Mouse (Mus musculus) CH12.LX (cell line): ENCODE results near the gene Mfsd11. TPM values are rescaled to one million over a fixed set of nuclear protein-coding genes. Genes with fewer than 3 reads are reported as not detected.
"Not testable (repeated sequence)": the region's sequence is repeated elsewhere in the genome, so short reads cannot be mapped to it uniquely, and the experiment has no call there.

Source experiments
- DNase-seq: peaks from one replicate; pipeline ENCODE4 v3.0.0-alpha.2; 2013; ENCODE audit errors: extremely low read depth
- H3K27ac ChIP-seq: 2 replicates; pipeline ENCODE4 v1.5.1; 2012; ENCODE audit warnings: low read depth, mild to moderate bottlenecking, control low read depth, moderate library complexity; ENCODE audit not compliant: insufficient read depth
- H3K27me3 ChIP-seq: replicated peaks from 2 replicates; pipeline ENCODE3; 2012; ENCODE audit warnings: inconsistent platforms
- H3K36me3 ChIP-seq, 2 experiments: replicated peaks in 1 of 2; 2 replicates each; pipeline versions ENCODE3 to v1.6.1; 2012; ENCODE audit warnings: inconsistent platforms in 1 of 2, low read length in 1 of 2, mild to moderate bottlenecking in 1 of 2, mixed read lengths in 1 of 2, moderate library complexity in 1 of 2; ENCODE audit not compliant: control insufficient read depth in 1 of 2, insufficient read depth in 1 of 2
- H3K4me1 ChIP-seq, 2 experiments: 2 replicates each; pipeline ENCODE4 v1.6.1; 2012; ENCODE audit warnings: inconsistent platforms in 1 of 2, moderate library complexity in 1 of 2; ENCODE audit not compliant: insufficient read depth in 2 of 2, control insufficient read depth in 1 of 2
- H3K4me2 ChIP-seq: 2 replicates; pipeline ENCODE4 v1.6.1; 2012; ENCODE audit warnings: low read depth, mild to moderate bottlenecking, control low read depth; ENCODE audit not compliant: poor library complexity, insufficient read depth, severe bottlenecking
- H3K4me3 ChIP-seq, 3 experiments: fragments of 150-350 bp in 1 of 3; sonication (generic) in 1 of 3; replicated peaks in 1 of 3; 2 replicates each; pipeline versions ENCODE3 to v1.5.1; 2011 to 2012; ENCODE audit warnings: low read depth in 2 of 3, low read length in 2 of 3, mild to moderate bottlenecking in 2 of 3, moderate library complexity in 2 of 3, control low read depth in 1 of 3, improper control_type of control experiment in 1 of 3, inconsistent platforms in 1 of 3, mixed read lengths in 1 of 3; ENCODE audit not compliant: poor library complexity in 1 of 3
- H3K79me2 ChIP-seq: replicated peaks from 2 replicates; pipeline ENCODE4 v1.6.1; 2012; ENCODE audit warnings: mild to moderate bottlenecking, moderate library complexity; ENCODE audit not compliant: control insufficient read depth, poor library complexity, insufficient read depth, severe bottlenecking; ENCODE audit errors: extremely low read depth
- H3K9ac ChIP-seq: 2 replicates; pipeline ENCODE4 v1.6.1; 2012; ENCODE audit warnings: low read depth, mild to moderate bottlenecking, control low read depth, moderate library complexity; ENCODE audit not compliant: insufficient read depth
- H3K9me3 ChIP-seq: replicated peaks from 2 replicates; pipeline ENCODE3; 2012; ENCODE audit warnings: low read length, inconsistent platforms, mixed read lengths
- BHLHE40 ChIP-seq: IDR thresholded peaks from 2 replicates; pipeline ENCODE4 v1.6.1; 2011; ENCODE audit warnings: mild to moderate bottlenecking, low read depth, low read length, improper control_type of control experiment
- ELF1 ChIP-seq: IDR thresholded peaks from 2 replicates; pipeline ENCODE4 v1.6.1; 2014; ENCODE audit warnings: low read depth, mild to moderate bottlenecking, inconsistent platforms, low read length, improper control_type of control experiment
- EP300 ChIP-seq: IDR thresholded peaks from 2 replicates; pipeline ENCODE4 v1.6.1; 2011; ENCODE audit warnings: low read length, improper control_type of control experiment
- ETS1 ChIP-seq: conservative IDR thresholded peaks from 2 replicates; pipeline ENCODE4 v1.6.1; 2012; ENCODE audit warnings: low read depth, mild to moderate bottlenecking, inconsistent platforms, low read length, improper control_type of control experiment, moderate library complexity
- JUND ChIP-seq: conservative IDR thresholded peaks from 2 replicates; pipeline ENCODE4 v1.6.1; 2011; ENCODE audit warnings: low read depth, low read length, improper control_type of control experiment
- MAX ChIP-seq: IDR thresholded peaks from 2 replicates; pipeline ENCODE4 v1.6.1; 2011; ENCODE audit warnings: low read length, improper control_type of control experiment
- MAZ ChIP-seq: IDR thresholded peaks from 2 replicates; pipeline ENCODE4 v1.6.1; 2012; ENCODE audit warnings: low read depth, mild to moderate bottlenecking, inconsistent platforms, low read length, improper control_type of control experiment, moderate library complexity
- MEF2A ChIP-seq: IDR thresholded peaks from 2 replicates; pipeline ENCODE4 v1.6.1; 2014; ENCODE audit warnings: low read depth, mild to moderate bottlenecking, inconsistent platforms, low read length, improper control_type of control experiment, borderline replicate concordance
- NRF1 ChIP-seq: IDR thresholded peaks from 2 replicates; pipeline ENCODE4 v1.6.1; 2014; ENCODE audit warnings: low read depth, mild to moderate bottlenecking, inconsistent platforms, low read length, improper control_type of control experiment, moderate library complexity
- PAX5 ChIP-seq: IDR thresholded peaks from 2 replicates; pipeline ENCODE4 v1.6.1; 2012; ENCODE audit warnings: low read length, inconsistent platforms, mixed read lengths
- POLR2A ChIP-seq: IDR thresholded peaks from 2 replicates; pipeline ENCODE4 v1.6.1; 2011; ENCODE audit warnings: low read depth, mild to moderate bottlenecking, improper control_type of control experiment, low read length
- POLR2AphosphoS2 ChIP-seq: IDR thresholded peaks from 2 replicates; pipeline ENCODE4 v1.6.1; 2011; ENCODE audit warnings: low read depth, low read length, improper control_type of control experiment
- RCOR1 ChIP-seq: conservative IDR thresholded peaks from 2 replicates; pipeline ENCODE4 v1.6.1; 2012; ENCODE audit warnings: low read depth, mild to moderate bottlenecking, inconsistent platforms, low read length, improper control_type of control experiment
- SMC3 ChIP-seq: IDR thresholded peaks from 2 replicates; pipeline ENCODE4 v1.6.1; 2011; ENCODE audit warnings: low read depth, low read length, improper control_type of control experiment
- USF1 ChIP-seq: IDR thresholded peaks from 2 replicates; pipeline ENCODE4 v1.6.1; 2014; ENCODE audit warnings: low read depth, mild to moderate bottlenecking, inconsistent platforms, low read length, improper control_type of control experiment
- USF2 ChIP-seq: conservative IDR thresholded peaks from 2 replicates; pipeline ENCODE4 v1.6.1; 2011; ENCODE audit warnings: low read depth, low read length, improper control_type of control experiment
- ZMIZ1 ChIP-seq: IDR thresholded peaks from 2 replicates; pipeline ENCODE4 v1.6.1; 2012; ENCODE audit warnings: low read depth, mild to moderate bottlenecking, inconsistent platforms, low read length, improper control_type of control experiment
- ZNF384 ChIP-seq: IDR thresholded peaks from 2 replicates; pipeline ENCODE4 v1.6.1; 2012; ENCODE audit warnings: low read depth, low read length, improper control_type of control experiment, inconsistent platforms
- dilution Hi-C: fragments of 300-500 bp; cut with MboI; formaldehyde crosslinking; loops from 2 replicates; pipeline ENCODE4 v1.14.3; 2020; ENCODE audit warnings: low sequenced_read_pairs; ENCODE audit not compliant: extremely low pct_unique_long_range_greater_than_20kb, extremely low pct_ligation_motif_present
- in situ Hi-C: fragments of 300-500 bp; cut with MboI; formaldehyde crosslinking; loops from 3 replicates; pipeline ENCODE4 v1.14.3; 2019; ENCODE audit warnings: low sequenced_read_pairs, low pct_ligation_motif_present, low pct_unique_long_range_greater_than_20kb, mixed read lengths
- polyA plus RNA-seq: library from polyadenylated mRNA; unstranded; fragments of >175 nt; gene quantifications from 2 replicates; pipeline ENCODE4 v1.2.1, GENCODE M21; 2012; ENCODE audit warnings: low read depth; ENCODE audit not compliant: insufficient read length
- total RNA-seq, 2 experiments: library from RNA; depleted of rRNA; stranded (reverse); fragments of 300-350 nt in 1 of 2; fragments of >200 nt in 1 of 2; gene quantifications; 2 replicates each; pipeline ENCODE4 v1.2.3; 2012 to 2014

Mfsd11 gene
- total and polyA plus RNA-seq, 3 experiments = 4.1 to 17.7 (median 13.2) TPM

GRCm38 (mm10) chr11:116895402-116895801 lies 43.2 kb downstream of the Mfsd11 start:
- H3K9ac ChIP-seq = no peak overlapping the region
- H3K36me3 ChIP-seq = no peaks in the 10 kb centered on the region
- H3K4me3 ChIP-seq = no peak overlapping the region
- TF ChIP-seq BHLHE40 = no peak
- TF ChIP-seq PAX5 = no peak
- TF ChIP-seq RCOR1 = no peak
- TF ChIP-seq ETS1 = no peak
- no peak for TF ChIP-seq MEF2A
- no peak for TF ChIP-seq POLR2A
- no peak for TF ChIP-seq POLR2AphosphoS2
- no peak for TF ChIP-seq USF1
- no peak for TF ChIP-seq MAZ
- no peak for TF ChIP-seq USF2
- TF ChIP-seq SMC3 = no peak
- no peak for TF ChIP-seq JUND
- no peak for TF ChIP-seq NRF1
- no peak for TF ChIP-seq EP300
- H3K79me2 ChIP-seq = no peaks in the 10 kb centered on the region
- dilution Hi-C loops = no loop called here
- H3K9me3 ChIP-seq = peaks cover 2% of the 10 kb centered on the region
- no peak overlapping the region for H3K27ac ChIP-seq
- peaks cover 24% of the 10 kb centered on the region for H3K27me3 ChIP-seq
- no peak for DNase-seq
- in situ Hi-C loops = no loop called here
- peaks cover 4 to 16% of the 10 kb centered on the region in 2 experiments; a peak in 2 of 4 replicates for H3K4me1 ChIP-seq
- H3K4me2 ChIP-seq = no peak overlapping the region

- in situ Hi-C loops (no loop called here), dilution Hi-C loops (no loop called here)
- Histone ChIP-seq H3K4me2 (no peak overlapping the region), H3K9me3 (peaks cover 4% of the 10 kb centered on the region), H3K4me1 (peaks cover 0 to 16% of the 10 kb centered on the region in 2 experiments; a peak in 2 of 4 replicates), H3K27ac (no peak overlapping the region), H3K36me3 (no peaks in the 10 kb centered on the region), H3K9ac (no peak overlapping the region), H3K79me2 (no peaks in the 10 kb centered on the region), H3K4me3 (no peak overlapping the region), H3K27me3 (peaks cover 10% of the 10 kb centered on the region)
- DNase-seq = no peak
- no peak for TF ChIP-seq BHLHE40
- no peak for TF ChIP-seq ELF1
- no peak for TF ChIP-seq SMC3
- no peak for TF ChIP-seq JUND
- TF ChIP-seq MAX = no peak
- TF ChIP-seq ZMIZ1 = no peak
- TF ChIP-seq EP300 = no peak
- TF ChIP-seq ZNF384 = no peak
- TF ChIP-seq POLR2A = no peak
Measured at GRCm38 (mm10) chr11:116899247-116899646, 47.0 kb downstream of the Mfsd11 start.

GRCm38 (mm10) chr11:116902588-116902987 lies 50.3 kb downstream of the Mfsd11 start:
- H3K27ac ChIP-seq, H3K79me2 ChIP-seq, H3K4me3 ChIP-seq, H3K9me3 ChIP-seq, H3K36me3 ChIP-seq, H3K4me2 ChIP-seq, in situ Hi-C loops, dilution Hi-C loops, H3K9ac ChIP-seq, DNase-seq, H3K4me1 ChIP-seq: not testable (repeated sequence)
- peaks cover 32% of the 10 kb centered on the region for H3K27me3 ChIP-seq
